Mouse (Mus musculus) erythroblast, embryonic 14.5 days (primary cell): ENCODE measurements at regions not wholly inside any gene's neighbourhood (a gene's known extent, or its start where the extent isn't known, plus 50 kb on each side); places are given as distances from the start of the nearest gene placed in this dataset.

Source experiments
- GATA1 ChIP-seq: IDR thresholded peaks from 2 replicates; pipeline ENCODE4 v1.6.1; 2012; ENCODE audit warnings: low read length, inconsistent platforms, mixed read lengths
- TAL1 ChIP-seq: IDR thresholded peaks from 3 replicates; pipeline ENCODE4 v1.6.1; 2012; ENCODE audit warnings: low read length, inconsistent platforms, mixed read lengths

- TF ChIP-seq TAL1 (no peak), GATA1 (no peak)
Observed at GRCm38 (mm10) chr14:46578051-46579000, 182.0 kb upstream of the Cdkn3 start.
